Mouse (Mus musculus) T-cell, adult 66 days (primary cell): ENCODE results near the gene Dnajc27. TPM values are rescaled to one million over a fixed set of nuclear protein-coding genes. Genes with fewer than 3 reads are reported as not detected.

Experiments
- total RNA-seq, 2 experiments: library from RNA; stranded (reverse); gene quantifications; 3 replicates in 1 of 2; 4 replicates in 1 of 2; pipeline ENCODE4 v1.2.4; 2023

The Dnajc27 gene
- 10 to 100 TPM; 10.8 to 11.3 TPM for total RNA-seq

GRCm38 (mm10) chr12:4082132-4083001, at the start of gene Dnajc27:
Dnajc27 (plus strand) TSS chr12:4082583.

GRCm38 (mm10) chr12:4038061-4039041, 44.0 kb upstream of the Dnajc27 start, which contains the start of gene Efr3b:
Efr3b (minus strand) TSS chr12:4038915.

DNA sequence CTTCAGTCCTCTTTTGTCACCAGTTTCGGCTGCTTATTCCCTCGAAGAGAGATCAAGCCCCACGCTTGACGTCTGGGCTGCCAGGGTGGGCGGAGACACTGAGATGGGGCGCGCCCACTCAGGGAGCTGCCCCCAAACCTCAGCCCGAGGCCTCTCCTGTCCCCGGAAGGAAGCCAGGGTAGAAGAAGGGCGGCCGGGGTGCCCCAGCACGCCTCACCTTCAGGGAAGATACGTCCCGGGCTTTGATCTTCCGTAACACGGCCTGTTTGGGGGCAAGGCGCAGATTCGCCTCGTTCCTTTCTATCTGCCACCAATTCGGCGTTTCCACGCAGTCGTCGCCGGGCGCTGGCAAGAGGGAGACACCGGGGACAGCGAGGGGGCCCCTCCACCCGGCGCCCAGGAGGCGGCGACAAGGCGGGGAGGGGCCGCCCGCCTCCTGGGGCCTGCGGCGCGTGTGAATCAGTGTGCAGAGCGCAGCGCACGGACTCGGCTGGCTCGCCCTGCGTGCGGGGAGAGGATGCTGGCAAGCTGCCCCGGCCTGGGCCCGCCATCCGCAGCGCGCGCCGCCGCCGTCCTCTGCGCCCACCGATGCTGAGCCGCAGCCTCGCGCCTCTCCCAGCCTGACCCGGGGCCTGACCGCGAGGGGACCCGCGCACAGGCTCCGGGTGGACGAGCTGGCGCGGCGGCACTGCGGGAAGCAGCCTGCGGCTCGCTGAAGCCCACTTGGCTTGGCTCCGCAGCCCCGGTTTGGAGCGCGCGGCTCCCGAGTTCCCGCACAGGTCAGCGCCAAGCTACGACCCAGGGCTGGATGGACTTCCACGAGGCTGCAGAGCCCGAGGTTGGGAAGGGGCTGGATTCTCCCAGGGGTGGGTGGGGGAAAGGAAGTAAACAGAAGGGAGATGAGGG, 50.8 kb downstream of the Dnajc27 start, which contains the start of gene Adcy3:
Adcy3 (plus strand) TSS at position 163 of the 906 bp plus-strand sequence.

Other genes starting within 250 kb of the Dnajc27 start
- 1 to 10 TPM in 1 of 2 experiments, under 1 TPM in 1; 0.80 to 2.0 TPM for gene Pomc, start 127.6 kb upstream of the Dnajc27 start, total RNA-seq
- under 1 TPM in 1 of 2 experiments, not detected in 1; 0.52 TPM for gene Efr3b, start 43.7 kb upstream of the Dnajc27 start, total RNA-seq
- 10 to 100 TPM; 36.7 to 38.3 TPM for gene Adcy3, start 50.5 kb downstream of the Dnajc27 start, total RNA-seq
- gene Ptrhd1, start 151.4 kb downstream of the Dnajc27 start, total RNA-seq, result 1 to 10 TPM; 4.0 to 5.5 TPM
- 10 to 100 TPM; 28.8 to 29.9 TPM for gene Cenpo, start 151.7 kb downstream of the Dnajc27 start, total RNA-seq